Mouse (Mus musculus): Measurements from ENCODE around the gene Rtn4ip1. TPM values are rescaled to one million over a fixed set of nuclear protein-coding genes. Genes with fewer than 3 reads are reported as not detected.
"Not testable (repeated sequence)": the region's sequence is repeated elsewhere in the genome, so short reads cannot be mapped to it uniquely, and the experiment has no call there.

The Rtn4ip1 gene
- polyA plus RNA-seq, 1 experiment from 2014 or later = 26.7 TPM

DNA sequence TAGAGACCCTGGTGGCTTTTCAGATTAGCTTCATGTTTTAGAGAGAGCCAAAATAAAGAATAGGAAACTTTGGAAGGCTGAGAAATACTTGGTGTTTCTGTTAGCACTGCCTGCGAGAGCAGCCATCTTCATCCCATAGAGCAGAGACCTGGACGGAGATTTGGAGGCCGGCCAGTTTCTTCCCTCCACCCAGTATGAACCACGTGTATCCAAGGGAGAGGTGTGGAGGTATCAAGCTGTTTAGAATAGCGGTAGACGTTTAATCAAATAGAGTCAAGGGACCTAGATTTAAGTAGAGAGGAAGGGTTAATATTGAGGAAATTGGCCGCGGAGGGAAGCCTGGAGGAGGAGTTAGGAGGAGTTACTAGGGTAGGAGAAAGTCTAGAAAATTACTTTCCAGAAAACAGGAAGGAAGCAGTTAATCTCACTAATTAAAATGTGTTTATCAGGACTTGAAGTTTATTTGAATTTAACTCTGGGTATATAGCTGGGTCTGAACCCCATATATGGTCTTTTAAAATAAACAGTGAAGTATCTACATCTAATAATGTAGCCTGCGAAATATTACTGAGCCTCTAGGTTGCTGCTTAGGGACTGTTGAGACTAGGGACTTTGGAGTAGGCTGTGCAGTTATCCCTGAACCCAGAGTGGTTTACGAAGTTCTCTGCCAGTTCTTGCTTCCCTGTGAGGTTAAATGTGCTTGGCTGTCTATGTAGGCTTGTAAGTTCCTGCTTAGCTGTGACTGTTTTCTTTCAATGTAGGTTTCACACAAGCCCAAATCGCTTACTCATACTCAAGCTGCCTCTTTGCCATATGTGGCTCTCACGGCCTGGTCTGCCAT, 8.6 kb downstream of the Rtn4ip1 start:
- DNase-seq (ENCODE audit: low spot score) = no peak
- H3K4me1 ChIP-seq = no peaks in the 10 kb centered on the region
- H3K27me3 ChIP-seq (ENCODE audit: insufficient read depth, poor library complexity, severe bottlenecking) = no peaks in the 10 kb centered on the region
- WGBS = 88% methylated on average over 12 of the region's 12 CpGs
- H3K4me3 ChIP-seq = no peak overlapping the region
- H3K36me3 ChIP-seq = peaks cover 17% of the 10 kb centered on the region; the same call in 1 of the 2 replicates
- no peaks in the 10 kb centered on the region for H3K9me3 ChIP-seq
- no peak overlapping the region for H3K27ac ChIP-seq

DNA sequence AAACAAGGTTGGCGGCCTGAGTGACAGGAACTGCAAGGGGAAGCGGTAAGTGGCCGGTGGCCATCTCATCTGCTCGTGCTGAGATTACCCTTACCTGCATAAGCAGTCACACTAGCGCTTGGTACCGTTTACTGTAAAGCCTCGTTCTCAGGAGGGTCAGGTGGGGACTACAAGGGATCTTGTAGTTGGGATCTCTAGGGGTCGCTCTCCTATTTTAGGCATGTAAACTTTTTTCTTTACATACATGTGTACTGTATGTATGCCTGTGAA, 9.2 kb downstream of the Rtn4ip1 start:
- no peak for DNase-seq (ENCODE audit: low spot score)
- WGBS = 91% methylated on average over 8 of the region's 8 CpGs
- Histone ChIP-seq H3K27me3 (ENCODE audit: insufficient read depth, poor library complexity, severe bottlenecking) (no peaks in the 10 kb centered on the region), H3K27ac (no peak overlapping the region), H3K4me3 (no peak overlapping the region), H3K36me3 (peaks cover 17% of the 10 kb centered on the region; the same call in 1 of the 2 replicates), H3K4me1 (no peaks in the 10 kb centered on the region), H3K9me3 (no peaks in the 10 kb centered on the region)

DNA sequence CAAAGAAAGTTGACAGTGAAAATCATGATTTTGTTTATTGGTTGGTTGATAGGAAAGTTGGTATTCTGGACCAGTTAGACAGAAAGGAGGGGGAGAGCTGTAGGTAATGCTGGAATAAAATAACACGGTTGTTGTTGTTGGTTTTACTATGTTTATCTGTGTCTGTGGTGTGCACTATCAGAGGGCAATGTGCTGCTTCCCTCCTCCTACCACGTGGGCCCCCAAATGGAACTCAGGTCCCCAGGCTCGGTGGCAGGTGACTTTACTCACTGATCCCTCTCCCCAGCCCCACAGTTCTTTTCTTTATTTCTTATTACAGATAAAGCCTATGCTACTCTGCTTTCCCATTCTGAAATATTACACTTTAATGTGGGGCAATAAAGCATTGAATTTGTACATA, 10.6 kb downstream of the Rtn4ip1 start:
- Histone ChIP-seq H3K36me3 (peaks cover 17% of the 10 kb centered on the region; the same call in 1 of the 2 replicates), H3K9me3 (no peaks in the 10 kb centered on the region), H3K4me1 (no peaks in the 10 kb centered on the region), H3K27me3 (ENCODE audit: insufficient read depth, poor library complexity, severe bottlenecking) (no peaks in the 10 kb centered on the region), H3K4me3 (no peak overlapping the region), H3K27ac (no peak overlapping the region)
- WGBS = 77% methylated on average over 3 of the region's 3 CpGs
- DNase-seq (ENCODE audit: low spot score) = no peak

DNA sequence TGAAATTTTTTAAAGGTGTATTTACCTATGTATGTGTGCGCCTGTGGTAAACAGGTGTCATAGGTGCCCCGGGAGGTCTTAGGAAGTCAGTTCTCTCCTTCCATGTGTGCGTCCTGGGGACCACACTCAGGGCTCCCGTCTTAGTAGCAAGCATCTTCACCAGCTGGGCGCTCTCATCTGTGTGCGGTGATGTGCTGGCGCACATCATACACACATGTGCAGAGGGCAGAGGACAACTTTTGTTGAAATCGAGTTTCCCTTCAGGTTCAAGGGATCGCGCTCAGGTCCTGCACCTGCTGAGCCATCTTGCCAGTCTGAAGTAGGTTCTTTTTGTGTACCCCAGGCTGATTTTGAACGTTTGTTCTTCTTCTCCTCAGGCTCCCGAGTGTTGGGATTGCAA, 14.6 kb downstream of the Rtn4ip1 start:
- Histone ChIP-seq H3K9me3 (no peaks in the 10 kb centered on the region), H3K4me3 (no peak overlapping the region), H3K27ac (no peak overlapping the region), H3K4me1 (no peaks in the 10 kb centered on the region), H3K27me3 (ENCODE audit: insufficient read depth, poor library complexity, severe bottlenecking) (no peaks in the 10 kb centered on the region), H3K36me3 (peaks cover 8% of the 10 kb centered on the region; the same call in 1 of the 2 replicates)
- DNase-seq (ENCODE audit: low spot score) = peak; percentile 60
- WGBS = 87% methylated on average over 12 of the region's 12 CpGs

DNA sequence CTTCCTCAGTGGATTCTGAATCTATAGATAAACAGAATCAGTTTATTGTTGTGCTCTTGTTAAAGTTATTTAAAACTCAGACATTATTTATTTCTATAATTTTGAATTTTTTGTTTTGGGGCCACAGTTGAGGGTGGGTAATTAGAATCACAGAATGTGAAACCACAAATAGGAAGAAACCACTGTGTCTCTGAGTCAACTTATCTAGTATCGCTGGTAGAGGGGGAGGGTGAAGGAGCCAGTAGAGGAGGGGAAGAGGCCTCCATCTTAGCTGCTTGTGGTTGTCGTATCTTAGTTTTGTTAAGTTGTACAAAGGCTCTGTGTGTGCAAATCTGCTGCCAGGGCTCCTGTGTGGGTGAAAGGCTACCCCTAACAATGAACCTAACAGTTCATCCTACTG, 15.1 kb downstream of the Rtn4ip1 start:
- H3K27ac ChIP-seq = no peak overlapping the region
- H3K36me3 ChIP-seq = peaks cover 6% of the 10 kb centered on the region; the same call in 1 of the 2 replicates
- 62% methylated on average over 2 of the region's 2 CpGs for WGBS
- no peak overlapping the region for H3K4me3 ChIP-seq
- no peaks in the 10 kb centered on the region for H3K4me1 ChIP-seq
- no peaks in the 10 kb centered on the region for H3K27me3 ChIP-seq (ENCODE audit: insufficient read depth, poor library complexity, severe bottlenecking)
- no peak for DNase-seq (ENCODE audit: low spot score)
- H3K9me3 ChIP-seq = no peaks in the 10 kb centered on the region

DNA sequence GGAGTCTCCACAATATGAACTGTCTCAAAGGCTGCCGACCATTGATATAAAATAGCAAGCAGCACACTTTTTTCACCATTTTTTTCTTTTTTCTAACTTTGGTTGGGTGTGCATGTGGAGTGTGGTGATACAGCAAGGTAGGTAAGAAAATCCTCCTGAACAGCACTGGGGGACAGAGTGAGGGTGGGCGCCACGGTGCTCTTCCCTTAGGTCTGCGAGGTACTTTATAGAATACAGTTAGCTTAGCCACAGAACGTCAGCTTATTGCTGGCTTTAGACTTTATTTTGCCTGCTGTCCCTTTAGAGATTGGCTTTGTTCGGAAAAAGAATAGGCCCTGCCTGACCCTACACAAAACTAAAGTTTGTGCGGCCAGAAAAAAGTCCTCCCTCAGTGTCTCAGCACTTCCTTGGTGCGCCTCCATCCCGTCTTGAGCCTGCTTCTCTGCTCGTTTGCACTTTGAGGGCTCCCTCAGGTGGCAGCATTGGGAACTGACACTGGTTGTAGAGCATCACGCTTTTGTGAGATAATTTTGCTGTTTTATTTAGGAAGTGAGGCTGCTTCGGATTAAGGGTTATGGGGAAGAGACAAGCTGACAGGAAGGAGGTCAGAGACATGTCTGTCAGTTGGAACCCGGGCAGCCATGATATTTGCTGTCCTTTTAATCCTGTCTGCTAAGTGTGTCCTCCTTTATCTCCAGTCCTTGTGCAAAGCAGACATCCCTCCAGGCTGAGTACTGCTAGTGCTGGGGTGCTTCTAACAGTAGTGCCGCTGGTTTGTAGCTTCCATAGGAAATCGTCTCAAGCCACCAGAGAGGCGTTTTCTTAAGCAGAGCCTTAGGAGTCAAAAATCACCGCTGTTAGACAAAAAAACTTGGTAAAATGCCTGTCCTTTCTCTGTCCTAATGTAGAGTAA, 17.3 kb downstream of the Rtn4ip1 start:
- Histone ChIP-seq H3K27me3 (ENCODE audit: insufficient read depth, poor library complexity, severe bottlenecking) (no peaks in the 10 kb centered on the region), H3K27ac (no peak overlapping the region), H3K4me1 (0 out of 2 replicates have a peak, but pooled peaks cover under 1% of the 10 kb centered on the region), H3K4me3 (no peak overlapping the region), H3K9me3 (no peaks in the 10 kb centered on the region), H3K36me3 (peaks cover 13% of the 10 kb centered on the region)
- WGBS = 38% methylated on average over 17 of the region's 17 CpGs
- peak; percentile 83 for DNase-seq (ENCODE audit: low spot score)

DNA sequence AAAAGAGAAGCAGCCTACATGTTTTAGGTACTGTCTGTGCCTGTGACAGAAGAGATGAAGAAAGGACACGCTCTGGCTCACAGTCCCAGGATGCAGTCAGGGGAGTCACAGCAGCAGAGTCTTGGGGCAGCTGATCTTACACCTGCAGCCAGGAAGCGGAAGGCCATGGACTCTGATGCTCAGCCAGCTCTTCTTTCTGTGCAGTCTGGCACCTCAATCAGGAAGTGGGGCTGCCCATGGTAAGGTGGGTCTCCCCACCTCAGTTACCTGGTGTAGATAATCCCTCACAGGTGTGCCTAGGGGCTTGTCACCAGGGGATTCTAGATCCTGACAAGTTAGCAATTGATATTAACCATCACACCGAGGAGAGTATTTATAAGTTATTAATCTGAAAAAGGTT, 21.5 kb downstream of the Rtn4ip1 start:
- Histone ChIP-seq H3K9me3 (no peaks in the 10 kb centered on the region), H3K36me3 (peaks cover 14% of the 10 kb centered on the region), H3K27me3 (ENCODE audit: insufficient read depth, poor library complexity, severe bottlenecking) (no peaks in the 10 kb centered on the region), H3K27ac (no peak overlapping the region), H3K4me1 (peaks cover 11% of the 10 kb centered on the region; the same call in 1 of the 2 replicates), H3K4me3 (no peak overlapping the region)
- DNase-seq (ENCODE audit: low spot score) = peak; percentile 65
- 94% methylated on average over 3 of the region's 3 CpGs for WGBS

DNA sequence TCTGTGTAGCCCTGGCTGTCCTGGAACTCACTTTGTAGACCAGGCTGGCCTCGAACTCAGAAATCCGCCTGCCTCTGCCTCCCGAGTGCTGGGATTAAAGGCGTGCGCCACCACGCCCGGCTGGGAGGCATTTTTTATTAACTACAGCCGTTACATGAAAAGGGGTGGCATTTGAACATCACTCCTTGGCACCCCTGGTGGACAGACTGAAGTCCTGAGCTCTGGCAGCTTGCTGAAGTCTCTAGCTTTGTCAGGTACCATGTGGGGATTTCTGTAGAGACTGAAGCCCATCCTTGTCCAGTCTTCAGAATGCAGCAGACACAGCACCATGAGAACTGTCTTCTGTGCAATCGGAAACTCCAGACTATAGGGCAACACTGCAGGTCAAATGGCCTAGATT, 24.2 kb downstream of the Rtn4ip1 start:
- WGBS = 91% methylated on average over 9 of the region's 9 CpGs

DNA sequence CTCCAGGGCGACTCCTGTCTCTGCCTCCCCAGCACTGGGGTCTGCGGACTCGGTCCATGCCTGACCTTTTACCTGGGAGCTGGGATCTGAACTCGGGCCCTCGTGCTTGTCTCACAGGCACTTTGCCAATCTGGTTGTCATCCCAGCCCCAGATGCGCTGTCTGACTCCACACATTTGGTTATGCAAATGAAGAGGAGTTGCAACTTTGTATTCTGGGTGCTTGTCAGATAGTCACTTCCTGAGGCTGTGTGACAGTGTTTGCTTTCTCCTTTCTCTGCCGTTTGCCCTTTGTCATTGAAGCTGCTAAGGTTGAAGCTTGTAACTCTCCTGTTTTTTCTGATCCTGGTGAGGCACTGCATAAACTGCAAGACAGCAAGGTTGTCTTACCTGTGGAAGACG, 26.1 kb downstream of the Rtn4ip1 start:
- Histone ChIP-seq H3K9me3 (no peaks in the 10 kb centered on the region), H3K27me3 (ENCODE audit: insufficient read depth, poor library complexity, severe bottlenecking) (no peaks in the 10 kb centered on the region), H3K36me3 (peaks cover 31% of the 10 kb centered on the region), H3K4me3 (no peak overlapping the region), H3K4me1 (peaks cover 11% of the 10 kb centered on the region; the same call in 1 of the 2 replicates), H3K27ac (no peak overlapping the region)
- 85% methylated on average over 8 of the region's 8 CpGs for WGBS
- DNase-seq (ENCODE audit: low spot score) = no peak

More for the DNA sequence above, 24.2 kb downstream of the Rtn4ip1 start:
- not testable (repeated sequence) for H3K27me3 ChIP-seq (ENCODE audit: insufficient read depth, poor library complexity, severe bottlenecking); H3K9me3 ChIP-seq; H3K4me3 ChIP-seq; H3K27ac ChIP-seq
- H3K36me3 ChIP-seq = peaks cover 23% of the 10 kb centered on the region
- H3K4me1 ChIP-seq = peaks cover 11% of the 10 kb centered on the region; the same call in 1 of the 2 replicates
- peak; percentile 56 for DNase-seq (ENCODE audit: low spot score)

DNA sequence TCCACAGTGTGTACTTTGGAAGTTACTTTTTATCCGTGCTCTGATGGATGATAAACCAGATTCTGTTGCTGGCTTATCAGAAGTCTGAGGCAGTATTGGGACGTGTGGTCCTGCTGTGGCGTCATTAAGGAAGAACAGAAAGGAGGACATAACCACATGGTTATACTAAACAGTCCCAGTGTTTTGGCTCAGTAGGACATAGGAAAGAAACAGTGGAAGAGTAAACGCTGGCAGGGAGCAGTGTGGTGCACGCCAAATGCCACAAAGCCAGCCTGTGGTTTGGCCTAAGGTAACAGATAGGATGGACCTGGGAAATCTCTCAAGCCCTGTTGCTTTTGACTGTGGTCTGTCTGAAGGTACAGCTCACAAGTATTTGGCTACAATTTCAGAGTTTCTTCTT, 27.0 kb downstream of the Rtn4ip1 start:
- Histone ChIP-seq H3K4me3 (no peak overlapping the region), H3K4me1 (peaks cover 11% of the 10 kb centered on the region; the same call in 1 of the 2 replicates), H3K27ac (no peak overlapping the region), H3K9me3 (no peaks in the 10 kb centered on the region), H3K27me3 (ENCODE audit: insufficient read depth, poor library complexity, severe bottlenecking) (no peaks in the 10 kb centered on the region), H3K36me3 (peaks cover 28% of the 10 kb centered on the region; the same call in 1 of the 2 replicates)
- DNase-seq (ENCODE audit: low spot score) = no peak
- WGBS = 77% methylated on average over 5 of the region's 5 CpGs

DNA sequence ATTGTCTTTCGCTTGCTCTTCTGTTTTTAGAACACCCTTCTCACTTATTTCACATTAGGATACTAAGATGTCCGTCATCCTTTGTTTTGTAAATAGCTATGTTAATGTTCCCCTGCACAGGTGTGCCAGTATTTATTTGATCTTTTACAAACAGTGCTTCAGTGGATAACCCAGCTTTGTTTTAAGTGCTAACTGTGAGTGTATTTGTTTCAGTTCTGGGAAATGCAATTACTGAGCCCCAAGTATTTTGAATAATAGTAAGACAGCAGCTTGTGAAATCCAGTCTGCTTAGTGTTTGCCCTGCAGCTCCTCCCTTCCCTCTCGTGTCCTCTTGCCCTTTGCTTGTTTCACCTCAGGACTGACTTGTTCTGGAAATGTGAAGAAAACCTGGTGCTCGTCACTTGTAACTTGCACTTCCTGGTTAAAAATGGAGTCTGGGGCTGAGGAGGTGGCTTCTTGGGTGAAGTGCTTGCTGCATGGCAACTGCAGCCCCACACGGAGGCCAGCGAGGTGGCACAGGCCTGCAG, 37.6 kb downstream of the Rtn4ip1 start:
- H3K4me1 ChIP-seq = peaks cover 17% of the 10 kb centered on the region
- no peaks in the 10 kb centered on the region for H3K27me3 ChIP-seq (ENCODE audit: insufficient read depth, poor library complexity, severe bottlenecking)
- H3K9me3 ChIP-seq = no peaks in the 10 kb centered on the region
- no peak overlapping the region for H3K27ac ChIP-seq
- DNase-seq (ENCODE audit: low spot score) = no peak
- H3K36me3 ChIP-seq = peaks cover 25% of the 10 kb centered on the region
- no peak overlapping the region for H3K4me3 ChIP-seq
- WGBS = 79% methylated on average over 6 of the region's 6 CpGs

DNA sequence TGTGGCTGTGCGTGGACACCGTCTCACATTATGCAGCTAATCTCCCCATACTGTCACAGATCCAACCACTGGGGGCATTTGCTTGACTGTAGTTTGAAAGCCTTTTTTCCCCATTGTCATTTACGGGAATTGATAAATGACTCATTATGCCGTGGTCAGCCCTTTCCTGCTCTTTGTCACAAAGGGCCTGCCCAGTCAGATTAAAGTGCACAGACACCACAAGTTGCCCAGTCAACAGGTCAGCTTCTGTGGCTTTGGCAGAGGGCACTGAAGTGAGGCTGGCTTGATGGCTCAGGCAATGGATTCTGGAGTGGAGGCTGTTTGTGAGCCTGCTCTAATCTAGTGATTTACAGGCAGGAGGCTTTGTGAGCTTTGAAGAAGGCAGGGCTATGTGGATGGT, 42.1 kb downstream of the Rtn4ip1 start:
- H3K27me3 ChIP-seq (ENCODE audit: insufficient read depth, poor library complexity, severe bottlenecking) = no peaks in the 10 kb centered on the region
- H3K4me3 ChIP-seq = no peak overlapping the region
- WGBS = 60% methylated on average over 4 of the region's 4 CpGs
- peaks cover 30% of the 10 kb centered on the region for H3K4me1 ChIP-seq
- no peak overlapping the region for H3K27ac ChIP-seq
- peaks cover 18% of the 10 kb centered on the region; the same call in 1 of the 2 replicates for H3K36me3 ChIP-seq
- peak; percentile 67 for DNase-seq (ENCODE audit: low spot score)
- no peaks in the 10 kb centered on the region for H3K9me3 ChIP-seq

DNA sequence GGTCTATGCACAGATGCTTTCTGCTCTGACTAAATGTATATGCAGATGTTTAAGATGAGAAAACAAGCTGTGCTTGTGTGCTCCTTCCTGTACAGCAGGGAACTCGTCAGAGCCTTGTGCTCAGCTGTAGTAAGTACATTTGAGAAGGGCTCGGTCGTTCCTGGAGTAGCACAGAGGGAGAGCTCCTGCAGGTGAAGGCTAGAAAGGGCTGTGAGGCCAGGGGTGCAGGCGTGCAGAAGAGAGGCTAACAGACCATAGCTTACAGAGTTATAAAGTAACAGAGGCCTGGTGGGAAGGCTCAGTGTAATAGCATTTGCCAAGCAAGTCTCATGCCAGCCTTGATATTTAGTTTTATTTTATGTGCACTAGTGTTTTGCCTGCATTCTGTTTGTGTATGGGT, 43.8 kb downstream of the Rtn4ip1 start:
- Histone ChIP-seq H3K27me3 (ENCODE audit: insufficient read depth, poor library complexity, severe bottlenecking) (no peaks in the 10 kb centered on the region), H3K4me1 (peaks cover 30% of the 10 kb centered on the region), H3K36me3 (peaks cover 19% of the 10 kb centered on the region; the same call in 1 of the 2 replicates), H3K9me3 (no peaks in the 10 kb centered on the region), H3K27ac (no peak overlapping the region), H3K4me3 (no peak overlapping the region)
- DNase-seq (ENCODE audit: low spot score) = peak; percentile 53
- 77% methylated on average over 4 of the region's 4 CpGs for WGBS
